Mouse (Mus musculus): Measurements from ENCODE around the gene Hoxc9. TPM values are rescaled to one million over a fixed set of nuclear protein-coding genes. Genes with fewer than 3 reads are reported as not detected.

The Hoxc9 gene
- polyA plus RNA-seq, 1 experiment from 2014 or later, result not detected

- Histone ChIP-seq H3K9me3 (ENCODE audit: control insufficient read depth, low read length) (no peaks in the 10 kb centered on the region), H3K4me3 (ENCODE audit: low read depth, low read length) (peak overlapping the region; percentile 6; the same call in 1 of the 2 replicates), H3K4me2 (peak overlapping the region; percentile 24), H3K27me3 (ENCODE audit: control insufficient read depth, insufficient read depth, low read length) (peaks cover 100% of the 10 kb centered on the region), H3K4me1 (ENCODE audit: control insufficient read depth, insufficient read depth, low read length) (0 out of 2 replicates have a peak, but pooled peaks cover 3% of the 10 kb centered on the region), H3K36me3 (ENCODE audit: control insufficient read depth, insufficient read depth, low read length) (no peaks in the 10 kb centered on the region), H3K27ac (ENCODE audit: low read depth, low read length) (no peak overlapping the region), H3K9ac (ENCODE audit: low read length) (no peak overlapping the region)
- DNase-seq (ENCODE audit: low spot score, missing footprints) (peak; percentile 97), ATAC-seq (ENCODE audit: low FRiP score) (no peak)
- WGBS, result under 1% methylated on average over 46 of the region's 53 CpGs
These were observed 33.3 kb upstream of the Hoxc9 start for GRCm38 (mm10) chr15:102942739-102943467.

- peak overlapping the region; percentile 6; the same call in 1 of the 2 replicates for H3K4me3 ChIP-seq (ENCODE audit: low read depth, low read length)
- no peak overlapping the region for H3K4me2 ChIP-seq
- 5% methylated on average over 5 of the region's 5 CpGs for WGBS
- no peak overlapping the region for H3K27ac ChIP-seq (ENCODE audit: low read depth, low read length)
- no peaks in the 10 kb centered on the region for H3K9me3 ChIP-seq (ENCODE audit: control insufficient read depth, low read length)
- no peak overlapping the region for H3K9ac ChIP-seq (ENCODE audit: low read length)
- DNase-seq (ENCODE audit: low spot score, missing footprints) (peak; percentile 95), ATAC-seq (ENCODE audit: low FRiP score) (no peak)
- 0 out of 2 replicates have a peak, but pooled peaks cover 3% of the 10 kb centered on the region for H3K4me1 ChIP-seq (ENCODE audit: control insufficient read depth, insufficient read depth, low read length)
- H3K36me3 ChIP-seq (ENCODE audit: control insufficient read depth, insufficient read depth, low read length), result no peaks in the 10 kb centered on the region
- peaks cover 100% of the 10 kb centered on the region for H3K27me3 ChIP-seq (ENCODE audit: control insufficient read depth, insufficient read depth, low read length)
These were observed 32.8 kb upstream of the Hoxc9 start for GRCm38 (mm10) chr15:102943468-102943813.

DNA sequence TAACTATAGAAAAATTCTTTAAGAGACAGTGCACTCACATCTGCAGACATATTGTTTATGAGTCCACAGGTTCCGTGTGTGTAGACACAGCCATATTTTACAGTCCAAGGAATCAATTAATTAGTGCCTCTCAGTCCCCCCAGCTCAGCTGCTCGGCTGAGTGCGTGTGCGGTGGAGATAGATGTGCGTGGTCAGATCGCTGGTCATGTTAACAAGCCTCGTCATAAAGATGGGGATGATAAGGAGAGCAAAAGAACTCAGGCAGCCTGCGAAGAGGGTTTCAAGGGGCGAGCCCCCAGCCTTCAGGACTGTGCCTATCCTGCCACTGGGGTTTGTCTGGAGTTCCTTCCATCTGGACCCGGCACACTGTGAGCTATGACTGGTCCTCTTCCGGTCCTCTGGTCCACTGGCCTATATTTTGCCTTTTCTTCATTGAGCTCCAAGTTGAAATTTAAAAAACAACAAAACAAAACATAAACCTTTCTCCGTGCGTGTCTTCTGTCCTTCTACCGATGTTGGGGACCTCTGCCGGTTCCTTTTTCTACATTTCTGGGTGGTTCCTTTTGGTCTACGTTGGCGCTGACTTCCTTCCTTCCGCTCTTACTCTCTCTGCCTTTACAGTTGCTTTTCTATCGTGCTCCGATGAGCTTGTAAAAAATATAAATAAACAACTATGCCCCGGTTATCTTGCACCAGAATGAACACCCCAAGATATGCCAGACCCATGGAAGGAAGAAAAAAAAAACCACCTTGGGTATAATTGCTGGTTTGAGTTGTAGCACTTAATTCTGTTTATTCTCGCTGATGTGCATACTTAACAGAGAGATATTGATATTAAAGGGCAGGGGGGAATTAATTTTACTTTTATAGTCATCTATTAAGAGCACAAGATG lies 30.8 kb upstream of the Hoxc9 start:
- Histone ChIP-seq H3K9ac (ENCODE audit: low read length) (no peak overlapping the region), H3K36me3 (ENCODE audit: control insufficient read depth, insufficient read depth, low read length) (no peaks in the 10 kb centered on the region), H3K27me3 (ENCODE audit: control insufficient read depth, insufficient read depth, low read length) (peaks cover 100% of the 10 kb centered on the region), H3K4me3 (ENCODE audit: low read depth, low read length) (no peak overlapping the region), H3K4me2 (no peak overlapping the region), H3K4me1 (ENCODE audit: control insufficient read depth, insufficient read depth, low read length) (0 out of 2 replicates have a peak, but pooled peaks cover 3% of the 10 kb centered on the region), H3K9me3 (ENCODE audit: control insufficient read depth, low read length) (no peaks in the 10 kb centered on the region), H3K27ac (ENCODE audit: low read depth, low read length) (no peak overlapping the region)
- no peak for ATAC-seq (ENCODE audit: low FRiP score)
- WGBS, result 10% methylated on average over 22 of the region's 22 CpGs
- DNase-seq (ENCODE audit: low spot score, missing footprints), result no peak

GRCm38 (mm10) chr15:102947276-102947675 lies 29.0 kb upstream of the Hoxc9 start:
- 0 out of 2 replicates have a peak, but pooled peaks cover 3% of the 10 kb centered on the region for H3K4me1 ChIP-seq (ENCODE audit: control insufficient read depth, insufficient read depth, low read length)
- 2% methylated on average over 9 of the region's 9 CpGs for WGBS
- H3K36me3 ChIP-seq (ENCODE audit: control insufficient read depth, insufficient read depth, low read length), result no peaks in the 10 kb centered on the region
- H3K4me3 ChIP-seq (ENCODE audit: low read depth, low read length), result no peak overlapping the region
- no peak overlapping the region for H3K27ac ChIP-seq (ENCODE audit: low read depth, low read length)
- no peak overlapping the region for H3K4me2 ChIP-seq
- H3K27me3 ChIP-seq (ENCODE audit: control insufficient read depth, insufficient read depth, low read length), result peaks cover 100% of the 10 kb centered on the region
- DNase-seq (ENCODE audit: low spot score, missing footprints) (no peak), ATAC-seq (ENCODE audit: low FRiP score) (no peak)
- H3K9me3 ChIP-seq (ENCODE audit: control insufficient read depth, low read length), result no peaks in the 10 kb centered on the region
- H3K9ac ChIP-seq (ENCODE audit: low read length), result no peak overlapping the region

DNA sequence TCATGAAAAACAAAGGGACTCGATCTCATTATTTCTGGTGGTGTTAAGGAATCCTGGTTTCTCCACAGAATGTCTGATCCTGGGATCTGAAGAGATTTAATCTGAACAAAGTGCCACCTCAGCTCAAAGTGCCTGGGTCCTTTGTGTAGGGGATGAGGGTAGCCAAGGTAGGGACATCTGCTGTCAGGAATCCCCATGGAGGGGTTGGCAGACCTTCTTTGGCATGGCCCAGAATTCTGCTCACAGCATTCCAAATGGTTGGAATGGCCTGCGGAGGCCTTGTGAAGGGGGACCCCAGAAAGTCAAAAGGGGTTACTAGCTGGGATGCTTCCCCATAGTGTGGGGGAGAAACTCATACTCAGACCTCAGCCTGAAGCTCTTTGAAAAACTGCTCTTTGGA lies 27.4 kb upstream of the Hoxc9 start:
- Histone ChIP-seq H3K36me3 (ENCODE audit: control insufficient read depth, insufficient read depth, low read length) (no peaks in the 10 kb centered on the region), H3K27me3 (ENCODE audit: control insufficient read depth, insufficient read depth, low read length) (peaks cover 100% of the 10 kb centered on the region), H3K4me1 (ENCODE audit: control insufficient read depth, insufficient read depth, low read length) (no peaks in the 10 kb centered on the region), H3K4me2 (no peak overlapping the region), H3K4me3 (ENCODE audit: low read depth, low read length) (no peak overlapping the region), H3K9me3 (ENCODE audit: control insufficient read depth, low read length) (no peaks in the 10 kb centered on the region), H3K9ac (ENCODE audit: low read length) (no peak overlapping the region), H3K27ac (ENCODE audit: low read depth, low read length) (no peak overlapping the region)
- DNase-seq (ENCODE audit: low spot score, missing footprints) (no peak), ATAC-seq (ENCODE audit: low FRiP score) (no peak)
- 13% methylated on average over 2 of the region's 2 CpGs for WGBS

- H3K27me3 ChIP-seq (ENCODE audit: control insufficient read depth, insufficient read depth, low read length), result peaks cover 100% of the 10 kb centered on the region
- no peak overlapping the region for H3K9ac ChIP-seq (ENCODE audit: low read length)
- no peak overlapping the region for H3K27ac ChIP-seq (ENCODE audit: low read depth, low read length)
- DNase-seq (ENCODE audit: low spot score, missing footprints) (no peak), ATAC-seq (ENCODE audit: low FRiP score) (no peak)
- WGBS, result 3% methylated on average over 20 of the region's 20 CpGs
- no peaks in the 10 kb centered on the region for H3K36me3 ChIP-seq (ENCODE audit: control insufficient read depth, insufficient read depth, low read length)
- no peaks in the 10 kb centered on the region for H3K9me3 ChIP-seq (ENCODE audit: control insufficient read depth, low read length)
- H3K4me1 ChIP-seq (ENCODE audit: control insufficient read depth, insufficient read depth, low read length), result no peaks in the 10 kb centered on the region
- H3K4me2 ChIP-seq, result no peak overlapping the region
- no peak overlapping the region for H3K4me3 ChIP-seq (ENCODE audit: low read depth, low read length)
These were observed 26.5 kb upstream of the Hoxc9 start for GRCm38 (mm10) chr15:102949696-102950095.

DNA sequence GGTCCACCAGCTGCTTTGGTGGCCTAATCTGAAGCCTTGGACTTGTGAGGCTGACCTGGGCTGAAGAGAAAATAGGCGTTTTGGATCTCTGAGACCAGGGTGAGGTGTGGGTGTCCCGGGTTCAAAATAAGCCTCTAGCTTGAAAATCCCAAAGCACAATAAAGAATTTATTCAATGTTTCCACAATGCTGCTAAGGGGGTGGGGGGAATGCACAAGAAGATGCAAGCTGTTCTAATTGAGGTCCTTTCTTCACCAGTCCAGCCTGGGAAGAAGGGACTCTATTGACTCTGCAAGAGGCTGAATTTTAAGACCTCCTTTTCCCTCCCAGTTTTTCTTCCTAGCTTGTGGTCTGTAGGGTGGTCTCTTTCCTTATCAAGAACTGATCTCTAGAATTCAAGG lies 25.4 kb upstream of the Hoxc9 start:
- WGBS, result 2% methylated on average over 2 of the region's 2 CpGs
- peaks cover 100% of the 10 kb centered on the region for H3K27me3 ChIP-seq (ENCODE audit: control insufficient read depth, insufficient read depth, low read length)
- DNase-seq (ENCODE audit: low spot score, missing footprints) (peak; percentile 94), ATAC-seq (ENCODE audit: low FRiP score) (no peak)
- H3K9me3 ChIP-seq (ENCODE audit: control insufficient read depth, low read length), result no peaks in the 10 kb centered on the region
- H3K4me2 ChIP-seq, result no peak overlapping the region
- no peak overlapping the region for H3K27ac ChIP-seq (ENCODE audit: low read depth, low read length)
- H3K36me3 ChIP-seq (ENCODE audit: control insufficient read depth, insufficient read depth, low read length), result no peaks in the 10 kb centered on the region
- no peaks in the 10 kb centered on the region for H3K4me1 ChIP-seq (ENCODE audit: control insufficient read depth, insufficient read depth, low read length)
- no peak overlapping the region for H3K9ac ChIP-seq (ENCODE audit: low read length)
- no peak overlapping the region for H3K4me3 ChIP-seq (ENCODE audit: low read depth, low read length)

DNA sequence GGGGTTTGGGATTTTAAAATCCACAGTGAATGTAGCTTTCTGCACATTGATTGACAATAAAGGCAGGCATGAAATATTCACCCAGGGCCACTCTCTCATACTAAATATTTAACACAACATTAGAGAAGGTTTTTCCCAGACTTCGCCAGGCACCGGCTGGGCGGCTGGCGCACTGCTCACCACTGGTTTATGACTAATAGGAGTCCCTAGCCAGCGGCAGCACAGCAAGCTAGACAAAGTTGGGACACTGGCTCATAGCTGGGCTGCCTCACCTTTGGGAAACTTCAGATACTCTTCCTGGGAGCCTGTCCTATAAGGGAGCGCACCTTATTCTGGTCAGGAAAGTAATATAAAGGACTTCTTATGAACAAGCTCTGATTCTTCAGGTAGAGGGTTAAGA lies 22.7 kb upstream of the Hoxc9 start:
- Histone ChIP-seq H3K4me3 (ENCODE audit: low read depth, low read length) (no peak overlapping the region), H3K9ac (ENCODE audit: low read length) (no peak overlapping the region), H3K9me3 (ENCODE audit: control insufficient read depth, low read length) (no peaks in the 10 kb centered on the region), H3K27ac (ENCODE audit: low read depth, low read length) (no peak overlapping the region), H3K36me3 (ENCODE audit: control insufficient read depth, insufficient read depth, low read length) (no peaks in the 10 kb centered on the region), H3K4me1 (ENCODE audit: control insufficient read depth, insufficient read depth, low read length) (no peaks in the 10 kb centered on the region), H3K27me3 (ENCODE audit: control insufficient read depth, insufficient read depth, low read length) (peaks cover 100% of the 10 kb centered on the region), H3K4me2 (no peak overlapping the region)
- ATAC-seq (ENCODE audit: low FRiP score), result no peak
- 5% methylated on average over 6 of the region's 6 CpGs for WGBS
- no peak for DNase-seq (ENCODE audit: low spot score, missing footprints)

Data from midbrain, embryonic 11.5 days (tissue).